Mouse (Mus musculus): ENCODE results near the gene Serpinb9g. TPM values are rescaled to one million over a fixed set of nuclear protein-coding genes. Genes with fewer than 3 reads are reported as not detected.
"Not testable (repeated sequence)": the region's sequence is repeated elsewhere in the genome, so short reads cannot be mapped to it uniquely, and the experiment has no call there.

Serpinb9g gene
- polyA plus RNA-seq (2017; shearing (Covaris generic)) = under 1 TPM in 1 of 3 experiments, not detected in 2; 0.20 TPM

DNA sequence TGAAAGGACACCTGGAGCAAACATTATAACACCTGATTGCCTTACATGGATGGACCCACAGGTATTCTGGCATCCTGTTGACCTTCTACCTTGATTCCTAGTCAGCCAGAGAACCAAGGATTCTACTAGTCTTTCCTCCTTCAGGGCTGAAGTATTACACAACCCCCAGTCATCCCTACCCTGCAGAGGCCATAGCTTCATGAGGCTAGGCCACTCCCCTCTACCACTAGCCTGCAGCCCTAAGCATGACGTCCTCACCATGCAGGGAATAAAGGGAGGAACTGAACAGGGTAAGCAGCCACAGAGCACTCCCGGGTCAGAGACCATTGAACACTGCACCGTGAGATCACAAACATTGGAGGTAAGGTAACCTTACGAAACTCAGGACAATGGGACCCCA lies at the start of gene Serpinb9g:
Gene Serpinb9g, plus strand, starts transcription at position 301 of the 400 bp plus-strand sequence.
- ATAC-seq = not testable (repeated sequence)

- not testable (repeated sequence) for ATAC-seq
Measured at GRCm38 (mm10) chr13:33483872-33484271, 718 bp upstream of the Serpinb9g start.

GRCm38 (mm10) chr13:33524629-33525028 lies 40.0 kb downstream of the Serpinb9g start:
- ATAC-seq = no peak

- ATAC-seq = no peak
Measured at GRCm38 (mm10) chr13:33532814-33533213, 48.2 kb downstream of the Serpinb9g start.

Other genes starting within 250 kb of the Serpinb9g start
- not detected for gene Serpinb9e, start 235.2 kb upstream of the Serpinb9g start, polyA plus RNA-seq (2017; shearing (Covaris generic))
- gene Serpinb9f, start 160.7 kb upstream of the Serpinb9g start, polyA plus RNA-seq (2017; shearing (Covaris generic)) = not detected
- gene Gm11397, start 89.0 kb upstream of the Serpinb9g start, polyA plus RNA-seq (2017; shearing (Covaris generic)) = not detected
- gene Serpinb6d, start 176.6 kb downstream of the Serpinb9g start, polyA plus RNA-seq (2017; shearing (Covaris generic)) = not detected